Mouse (Mus musculus) midbrain, postnatal 0 days (tissue): ENCODE data around the gene Zbed5. TPM values are rescaled to one million over a fixed set of nuclear protein-coding genes. Genes with fewer than 3 reads are reported as not detected.

Experiments used
- ATAC-seq: fragments of 200-750 bp; cut with Nextera tagmentation; 2 replicates; pipeline ENCODE4 v1.8.0; 2017; ENCODE audit warnings: moderate number of reproducible peaks, mild to moderate bottlenecking, moderate TSS enrichment, moderate library complexity; ENCODE audit not compliant: low FRiP score
- DNase-seq: peaks from one replicate; pipeline ENCODE4 v3.0.0-alpha.2; 2015; ENCODE audit warnings: low spot score
- H3K27ac ChIP-seq: fragments of 300-500 bp; sonication (generic); 2 replicates; pipeline ENCODE4 v1.5.1; 2014; ENCODE audit warnings: low read depth, mild to moderate bottlenecking, low read length, mixed read lengths
- H3K27me3 ChIP-seq: fragments of 300-500 bp; sonication (generic); 2 replicates; pipeline ENCODE4 v1.6.1; 2014; ENCODE audit warnings: low read length, control low read depth, mixed read lengths; ENCODE audit not compliant: insufficient read depth
- H3K36me3 ChIP-seq: fragments of 300-500 bp; sonication (generic); 2 replicates; pipeline ENCODE4 v1.6.1; 2014; ENCODE audit warnings: low read length, control low read depth, mixed read lengths; ENCODE audit not compliant: insufficient read depth
- H3K4me1 ChIP-seq: fragments of 300-500 bp; sonication (generic); 2 replicates; pipeline ENCODE4 v1.6.1; 2014; ENCODE audit warnings: mild to moderate bottlenecking, control low read depth, antibody characterized with exemption, low read length, mixed read lengths; ENCODE audit not compliant: insufficient read depth
- H3K4me2 ChIP-seq: fragments of 300-500 bp; sonication (generic); 2 replicates; pipeline ENCODE4 v1.6.1; 2014; ENCODE audit warnings: low read depth, mild to moderate bottlenecking, low read length, mixed read lengths; ENCODE audit not compliant: poor library complexity, severe bottlenecking
- H3K4me3 ChIP-seq: fragments of 300-500 bp; sonication (generic); 2 replicates; pipeline ENCODE4 v1.5.1; 2014; ENCODE audit warnings: low read depth, mild to moderate bottlenecking, low read length, moderate library complexity
- H3K9ac ChIP-seq: fragments of 300-500 bp; sonication (generic); replicated peaks from 2 replicates; pipeline ENCODE4 v1.6.1; 2014; ENCODE audit warnings: mild to moderate bottlenecking, low read length, moderate library complexity, mixed read lengths; ENCODE audit not compliant: poor library complexity, severe bottlenecking
- H3K9me3 ChIP-seq: fragments of 300-500 bp; sonication (generic); 2 replicates; pipeline ENCODE4 v1.6.1; 2016; ENCODE audit warnings: low read length, control low read depth
- CTCF ChIP-seq: IDR thresholded peaks from 2 replicates; pipeline ENCODE4 v1.5.1; 2016; ENCODE audit warnings: antibody characterized with exemption, mild to moderate bottlenecking
- WGBS: fragments of 180-500 bp; shearing (Covaris S2); extraction: QIAGEN DNeasy Blood & Tissue Kit; methylation state at CpG from one replicate; pipeline ENCODE4 v1.1.7; 2014; 5-methylcytosine and 5-hydroxymethylcytosine counted together
- polyA plus RNA-seq: library from polyadenylated mRNA; unstranded; fragments of >200 nt; fragmentation: Nextera tagmentation; extraction: Ambion mirVana; gene quantifications from 2 replicates; pipeline ENCODE4 v1.2.1, GENCODE M21; 2015
- total RNA-seq: library from RNA; depleted of rRNA; stranded (reverse); fragments of >200 nt; gene quantifications from 2 replicates; pipeline ENCODE4 v1.2.3, GENCODE M21; 2014

Zbed5 gene
- total and polyA plus RNA-seq, 2 experiments from 2014 or later = 10.9 to 15.1 TPM

- no peaks in the 10 kb centered on the region for H3K36me3 ChIP-seq
- H3K4me1 ChIP-seq = no peaks in the 10 kb centered on the region
- DNase-seq = no peak
- H3K27ac ChIP-seq = no peak overlapping the region
- H3K9ac ChIP-seq = no peak overlapping the region
- TF ChIP-seq CTCF = no peak
- H3K27me3 ChIP-seq = no peaks in the 10 kb centered on the region
- H3K9me3 ChIP-seq = no peaks in the 10 kb centered on the region
- 50% methylated on average over 9 of the region's 9 CpGs for WGBS
- no peak overlapping the region for H3K4me2 ChIP-seq
- no peak for ATAC-seq
- H3K4me3 ChIP-seq = no peak overlapping the region
These were observed 34.7 kb downstream of the Zbed5 start for GRCm38 (mm10) chr5:129929924-129930855.

GRCm38 (mm10) chr5:129936941-129937340 is 41.4 kb downstream of the Zbed5 start:
- WGBS = 14% methylated on average over 4 of the region's 4 CpGs
- Histone ChIP-seq H3K9me3 (no peaks in the 10 kb centered on the region), H3K4me2 (no peak overlapping the region), H3K36me3 (no peaks in the 10 kb centered on the region), H3K9ac (no peak overlapping the region), H3K27me3 (no peaks in the 10 kb centered on the region), H3K27ac (no peak overlapping the region), H3K4me1 (no peaks in the 10 kb centered on the region), H3K4me3 (no peak overlapping the region)
- DNase-seq (no peak), ATAC-seq (no peak)
- no peak for TF ChIP-seq CTCF

GRCm38 (mm10) chr5:129940281-129940680 is 44.8 kb downstream of the Zbed5 start:
- Histone ChIP-seq H3K27me3 (no peaks in the 10 kb centered on the region), H3K27ac (no peak overlapping the region), H3K4me3 (no peak overlapping the region), H3K9ac (no peak overlapping the region), H3K4me1 (peaks cover 2% of the 10 kb centered on the region; the same call in 1 of the 2 replicates), H3K36me3 (no peaks in the 10 kb centered on the region), H3K9me3 (no peaks in the 10 kb centered on the region), H3K4me2 (no peak overlapping the region)
- DNase-seq (no peak), ATAC-seq (no peak)
- no peak for TF ChIP-seq CTCF
- WGBS = 66% methylated on average over 2 of the region's 2 CpGs

- ATAC-seq (peak; percentile 47), DNase-seq (no peak)
- no peaks in the 10 kb centered on the region for H3K36me3 ChIP-seq
- TF ChIP-seq CTCF = no peak
- H3K9ac ChIP-seq = 0 out of 2 replicates have a peak overlapping the region, but pooled peaks have one; percentile 48
- 10% methylated on average over 9 of the region's 9 CpGs for WGBS
- H3K9me3 ChIP-seq = no peaks in the 10 kb centered on the region
- peak overlapping the region; percentile 47 for H3K4me2 ChIP-seq
- peak overlapping the region; percentile 78 for H3K4me3 ChIP-seq
- no peaks in the 10 kb centered on the region for H3K27me3 ChIP-seq
- H3K27ac ChIP-seq = peak overlapping the region; percentile 55
- peaks cover 2% of the 10 kb centered on the region; the same call in 1 of the 2 replicates for H3K4me1 ChIP-seq
These were observed 45.4 kb downstream of the Zbed5 start for GRCm38 (mm10) chr5:129940736-129941494.

- no peak for TF ChIP-seq CTCF
- Histone ChIP-seq H3K9ac (peak within 1 kb of the TSS; percentile 87), H3K9me3 (no peaks in the 10 kb centered on the region), H3K27ac (peak within 1 kb of the TSS; percentile 59), H3K4me3 (peak within 1 kb of the TSS; percentile 78), H3K27me3 (no peaks in the 10 kb centered on the region), H3K36me3 (no peaks in the 10 kb centered on the region), H3K4me1 (peaks cover 2% of the 10 kb centered on the region; the same call in 1 of the 2 replicates), H3K4me2 (peak within 1 kb of the TSS; percentile 65)
- 1% methylated on average over 44 of the region's 59 CpGs for WGBS
- ATAC-seq (peak; percentile 95), DNase-seq (peak; percentile 98)
These were observed 46.0 kb downstream of the Zbed5 start, which contains the start of gene Vkorc1l1 for GRCm38 (mm10) chr5:129941495-129942045. Gene Vkorc1l1, plus strand, starts transcription at chr5:129941970.
